Mouse (Mus musculus) kidney, adult 2 months (tissue): ENCODE data around the gene Recql.

Source experiments
- CTCF ChIP-seq: fragments of 200-500 bp; conservative IDR thresholded peaks from 2 replicates; pipeline ENCODE4 v1.5.1; 2011; ENCODE audit warnings: low read depth, mild to moderate bottlenecking, control low read depth, low read length, moderate library complexity, mixed read lengths; ENCODE audit not compliant: insufficient read depth, insufficient read length
- POLR2A ChIP-seq: fragments of 200-500 bp; IDR thresholded peaks from one replicate; pipeline ENCODE4 v1.6.1; 2011; ENCODE audit warnings: low read depth, low read length, control low read depth

GRCm38 (mm10) chr6:142366473-142367018, 20.3 kb downstream of the Recql start:
- TF ChIP-seq POLR2A (no peak), CTCF (no peak)
